Mouse (Mus musculus): ENCODE data around the gene Cd19.

DNA sequence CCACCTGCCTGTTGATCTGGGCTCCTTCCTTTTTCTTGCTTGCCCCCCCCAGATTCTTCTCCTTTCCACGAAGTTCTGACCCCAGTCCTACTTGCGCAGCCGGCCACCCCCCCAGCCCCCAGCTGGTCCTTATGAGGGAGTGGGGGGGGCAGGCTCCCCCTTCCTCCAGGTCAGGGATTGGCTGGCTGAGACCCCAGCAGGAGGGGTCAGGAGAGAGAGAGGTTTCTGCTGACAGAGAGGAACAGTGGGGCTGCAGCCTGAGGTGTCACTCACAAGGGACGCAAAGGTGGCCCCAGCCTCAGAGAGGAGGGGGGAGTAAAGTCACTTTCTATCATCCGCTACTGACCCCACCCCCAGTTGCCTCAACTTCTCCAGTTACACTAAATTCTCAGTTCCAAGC lies 48.3 kb upstream of the Cd19 start, which contains the start of gene Atp2a1:
- TF ChIP-seq CTCF (IDR thresholded peaks at IDR 0.05; ENCODE audit: low read depth, low read length) (no peak), GATA1 (IDR thresholded peaks at IDR 0.05; ENCODE audit: borderline replicate concordance, low read length) (no peak), TAL1 (conservative IDR thresholded peaks at IDR 0.05; ENCODE audit: low read depth, low read length) (no peak), GATA2 (IDR thresholded peaks at IDR 0.05; ENCODE audit: borderline replicate concordance, low read depth, low read length) (no peak), POLR2AphosphoS5 (IDR thresholded peaks at IDR 0.05; ENCODE audit: insufficient replicate concordance, low read depth, low read length) (no peak)
